8 mouse cellular contexts compared by ENCODE assay signal in genomic region chr17:28207591-28208313, GRCm38 (mm10). TPM values are rescaled to one million over a fixed set of nuclear protein-coding genes. Genes with fewer than 3 reads are reported as not detected.
DNase-seq lines count a peak whose midpoint lies in the region; ATAC-seq and TF ChIP-seq lines count a peak whose summit lies in the region.

Gene Def6, plus strand, starts transcription at chr17:28207778.

- H3K4me3 ChIP-seq in heart, postnatal 0 days (ENCODE audit: low read depth, low read length), result peak within 1 kb of the TSS; percentile 37

- peak; percentile 82 for ATAC-seq in heart, postnatal 0 days (ENCODE audit: insufficient read depth, low read depth)

- H3K27me3 ChIP-seq in heart, postnatal 0 days (ENCODE audit: control insufficient read depth, insufficient read depth, low read length), result no peaks in the 10 kb centered on the region

- 15% methylated on average over 26 of the region's 26 CpGs for WGBS in heart, postnatal 0 days

- TF ChIP-seq EP300 in heart, postnatal 0 days (IDR thresholded peaks at IDR 0.05; ENCODE audit: low read depth), result no peak

- TF ChIP-seq CTCF in heart, postnatal 0 days (IDR thresholded peaks at IDR 0.05; ENCODE audit: low read depth), result peak; percentile 56

- H3K9me3 ChIP-seq in heart, postnatal 0 days (replicated peaks; ENCODE audit: control insufficient read depth, low read length), result no peaks in the 10 kb centered on the region

- peaks cover 8% of the 10 kb centered on the region; the same call in 1 of the 2 replicates for H3K4me1 ChIP-seq in heart, postnatal 0 days (ENCODE audit: control insufficient read depth, insufficient read depth)

- H3K9ac ChIP-seq in heart, postnatal 0 days (replicated peaks; ENCODE audit: low read depth, low read length), result peak within 1 kb of the TSS; percentile 53; the same call in 1 of the 2 replicates

- H3K4me2 ChIP-seq in heart, postnatal 0 days (ENCODE audit: low read depth, low read length), result peak within 1 kb of the TSS; percentile 64

- H3K36me3 ChIP-seq in heart, postnatal 0 days (replicated peaks; ENCODE audit: control insufficient read depth, insufficient read depth, low read length), result peaks cover 5% of the 10 kb centered on the region; the same call in 1 of the 2 replicates

- DNase-seq in CD4-positive helper T cell, adult 2 months (ENCODE audit: low read depth, low spot score), result peak; percentile 93
- DNase-seq in adrenal gland, adult 18-20 months (ENCODE audit: low spot score in 2 of 2), result peak; percentile 47 to 60
- peak; percentile 77 for DNase-seq in fibroblast of lung, adult 2 months (ENCODE audit: low read depth)
- DNase-seq in heart, postnatal 0 days (ENCODE audit: low spot score), result peak; percentile 81
- peak; percentile 89 for DNase-seq in kidney, postnatal 14 days
- DNase-seq in lung, postnatal 25 days (ENCODE audit: low spot score), result peak; percentile 85
- peak; percentile 62 for DNase-seq in ovary, postnatal 14 days (ENCODE audit: low spot score)
- DNase-seq in thymus, postnatal 4 days, result peak; percentile 90

- H3K27ac ChIP-seq in heart, postnatal 0 days (ENCODE audit: low read depth), result peak within 1 kb of the TSS; percentile 81

RNA-seq across cellular contexts. Expression of gene Def6, which starts in this region (rescaled TPM):
- total RNA-seq in adrenal gland, adult 18-20 months (2021), result 1 to 10 TPM; 1.2 to 1.3 TPM
- total RNA-seq in heart, postnatal 0 days (2014; rRNA removed; ENCODE audit: low replicate concordance), result 3.5 and 5.8 TPM in 2 replicates
- polyA plus RNA-seq in heart, postnatal 0 days (2015; fragmentation: Nextera tagmentation; extraction: Ambion mirVana), result 2.5 and 2.8 TPM in 2 replicates

Comparison
In these comparisons a context has a peak if more than half of its experiments do, and no peak if none do; other contexts are left out.
1. Peak in every context shown above with its lines: DNase-seq, ATAC-seq, H3K4me3 ChIP-seq and H3K27ac ChIP-seq.